Mouse (Mus musculus) cerebellum, adult 11 months (tissue): ENCODE data around the gene Disp2.

Experiments used
- DNase-seq: peaks from one replicate; pipeline ENCODE4 v3.0.0; 2022

Gene Disp2

DNA sequence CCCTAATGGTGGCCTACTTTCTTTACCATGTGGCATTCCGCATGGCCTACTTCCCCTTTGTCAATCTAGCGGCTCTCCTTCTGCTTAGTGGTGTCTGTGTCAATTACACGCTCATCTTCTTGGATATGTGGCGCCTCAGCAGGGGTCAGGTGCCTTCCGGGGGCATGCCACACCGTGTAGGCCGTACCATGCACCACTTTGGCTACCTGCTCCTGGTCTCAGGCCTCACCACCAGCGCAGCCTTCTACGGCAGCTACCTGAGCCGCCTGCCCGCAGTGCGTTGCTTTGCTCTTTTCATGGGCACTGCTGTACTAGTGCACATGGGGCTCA, 10.7 kb downstream of the Disp2 start:
- no peak for DNase-seq

DNA sequence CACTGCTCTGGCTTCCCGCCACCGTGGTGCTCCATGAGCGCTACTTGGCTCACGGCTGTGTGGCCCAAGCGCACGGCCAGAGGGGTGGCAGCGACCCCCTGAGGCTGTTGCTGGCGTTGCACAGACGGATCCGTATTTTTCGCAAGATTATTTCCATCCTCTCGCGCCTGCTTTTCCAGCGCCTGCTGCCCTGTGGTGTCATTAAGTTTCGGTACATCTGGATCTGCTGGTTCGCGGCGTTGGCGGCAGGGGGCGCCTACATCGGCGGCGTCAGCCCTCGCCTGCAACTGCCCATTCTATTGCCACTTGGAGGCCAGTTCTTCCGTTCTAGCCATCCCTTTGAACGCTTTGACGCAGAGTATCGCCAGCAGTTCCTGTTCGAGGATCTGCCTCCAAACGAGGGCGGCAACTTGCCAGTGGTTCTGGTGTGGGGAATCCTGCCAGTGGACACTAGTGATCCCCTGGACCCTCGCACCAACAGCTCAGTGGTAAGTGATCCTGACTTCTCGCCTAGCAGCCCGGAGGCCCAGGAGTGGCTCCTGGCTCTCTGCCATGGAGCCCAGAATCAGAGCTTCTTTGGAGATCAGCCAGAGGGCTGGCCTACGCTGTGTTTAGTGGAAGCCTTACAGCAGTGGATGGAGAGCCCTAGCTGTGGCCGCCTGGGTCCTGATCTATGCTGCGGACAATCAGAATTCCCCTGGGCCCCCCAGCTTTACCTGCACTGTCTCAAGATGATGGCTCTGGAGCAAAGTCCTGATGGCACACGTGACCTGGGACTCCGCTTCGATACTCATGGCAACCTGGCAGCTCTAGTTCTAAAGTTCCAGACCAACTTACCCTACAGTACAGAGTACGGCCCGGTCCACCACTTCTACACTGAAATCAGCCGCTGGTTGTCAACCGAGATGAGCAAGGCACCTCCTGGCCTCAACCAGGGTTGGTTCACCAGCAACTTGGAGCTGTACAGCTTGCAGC, 11.3 kb downstream of the Disp2 start:
- DNase-seq: peak; percentile 86

DNA sequence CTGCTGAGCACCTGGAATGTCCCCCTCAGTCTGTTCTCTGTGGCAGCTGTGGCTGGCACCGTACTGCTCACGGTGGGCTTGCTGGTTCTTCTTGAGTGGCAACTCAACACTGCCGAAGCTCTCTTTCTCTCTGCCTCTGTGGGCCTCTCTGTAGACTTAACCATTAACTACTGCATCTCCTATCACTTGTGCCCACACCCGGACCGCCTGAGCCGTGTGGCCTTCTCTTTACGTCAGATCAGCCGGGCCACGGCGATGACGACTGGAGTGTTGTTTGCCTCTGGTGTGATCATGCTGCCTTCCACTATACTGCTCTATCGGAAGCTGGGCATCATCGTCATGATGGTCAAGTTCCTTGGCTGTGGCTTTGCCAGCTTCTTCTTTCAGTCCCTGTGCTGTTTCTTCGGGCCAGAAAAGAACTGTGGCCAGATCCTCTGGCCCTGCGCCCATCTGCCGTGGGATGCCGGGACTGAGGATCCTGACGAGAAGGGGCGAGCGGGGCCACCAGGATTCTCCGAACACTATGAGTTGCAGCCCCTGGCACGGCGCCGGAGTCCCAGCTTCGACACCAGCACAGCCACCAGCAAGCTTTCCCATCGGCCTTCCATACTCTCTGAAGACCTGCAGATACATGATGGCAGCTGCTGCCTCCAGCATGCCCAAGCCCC, 12.2 kb downstream of the Disp2 start:
- peak; percentile 53 for DNase-seq

DNA sequence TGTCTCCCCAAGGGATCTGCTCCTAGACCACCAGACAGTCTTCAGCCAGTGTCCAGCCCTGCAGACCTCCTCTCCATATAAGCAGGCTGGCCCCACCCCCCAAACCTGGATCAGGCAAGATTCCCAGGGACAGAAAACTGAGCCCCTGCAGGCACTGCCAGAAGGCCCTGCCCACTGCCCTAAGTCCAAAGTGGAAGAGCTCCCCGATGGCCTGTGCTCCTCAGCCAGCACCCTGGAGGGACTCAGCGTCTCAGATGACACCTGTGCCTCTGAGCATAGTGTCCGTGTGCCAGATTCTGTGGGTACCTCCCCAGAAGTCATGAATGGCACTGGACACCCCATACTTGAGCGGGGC, 12.7 kb downstream of the Disp2 start:
- no peak for DNase-seq

DNA sequence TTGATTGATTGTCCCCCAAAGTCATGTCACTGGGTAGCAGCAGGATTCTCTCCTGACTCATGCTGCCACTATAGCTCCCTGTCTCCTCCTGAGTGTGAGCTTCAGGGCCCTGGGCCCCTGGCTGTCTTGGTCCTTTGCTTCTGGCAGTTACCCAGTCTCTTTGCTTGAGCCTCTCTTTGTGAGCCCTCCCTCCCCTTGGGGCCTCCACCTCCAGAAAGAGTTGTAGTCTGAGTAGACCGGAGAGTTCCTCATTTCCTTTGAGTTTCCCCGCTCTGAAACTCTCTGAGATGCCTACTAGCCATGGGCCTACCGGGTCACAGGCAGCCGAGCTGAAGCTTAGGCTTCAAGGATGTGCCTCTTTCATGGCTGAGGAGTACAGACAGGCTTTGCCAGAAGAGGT, 14.1 kb downstream of the Disp2 start:
- DNase-seq: no peak

DNA sequence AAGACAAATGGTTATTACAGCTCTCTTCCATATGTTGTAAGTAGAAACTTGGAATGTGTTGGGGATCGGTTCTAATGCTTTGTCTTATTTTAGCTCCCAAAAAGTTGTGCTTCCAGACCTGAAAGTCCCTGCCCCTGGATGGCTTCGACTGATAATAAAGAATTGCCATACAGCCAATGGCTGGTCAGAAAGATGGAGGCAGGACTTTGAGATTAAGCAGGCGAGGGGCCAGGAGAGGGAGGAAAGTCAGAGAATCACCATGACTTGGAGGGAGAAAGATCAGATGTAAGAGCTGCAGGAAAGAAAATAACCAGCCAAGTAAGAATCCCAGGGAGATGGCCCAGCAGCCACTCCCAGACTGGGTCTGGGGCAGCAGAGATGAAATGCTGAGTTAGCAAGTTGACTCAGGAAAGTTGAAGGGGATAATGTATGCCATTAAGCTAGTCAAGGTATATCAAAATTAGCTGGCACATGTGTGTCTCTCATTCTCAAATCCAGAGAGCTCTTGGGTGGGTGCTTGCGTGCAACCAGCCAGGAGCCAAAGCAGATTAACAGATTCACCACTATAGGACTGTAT, 23.1 kb downstream of the Disp2 start:
- DNase-seq: no peak

DNA sequence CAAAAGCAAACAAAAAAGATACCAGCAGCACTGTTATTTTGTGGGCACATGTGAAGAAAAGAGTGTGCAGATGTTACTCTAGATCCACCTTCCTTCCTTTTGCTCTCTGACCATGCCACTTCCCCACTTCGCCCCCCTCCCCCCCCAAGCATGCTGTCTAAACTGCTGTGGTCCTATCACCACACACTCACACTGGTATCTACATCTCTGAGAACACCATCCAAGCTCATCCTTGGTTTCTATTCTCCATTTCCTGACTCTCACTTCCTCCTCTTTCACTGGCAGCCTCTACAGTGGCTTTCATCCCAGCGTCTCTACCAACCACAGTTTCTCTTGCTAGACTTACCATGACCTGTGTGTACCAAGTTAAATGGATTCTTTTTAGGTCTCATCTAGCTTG, 25.0 kb downstream of the Disp2 start:
- no peak for DNase-seq

DNA sequence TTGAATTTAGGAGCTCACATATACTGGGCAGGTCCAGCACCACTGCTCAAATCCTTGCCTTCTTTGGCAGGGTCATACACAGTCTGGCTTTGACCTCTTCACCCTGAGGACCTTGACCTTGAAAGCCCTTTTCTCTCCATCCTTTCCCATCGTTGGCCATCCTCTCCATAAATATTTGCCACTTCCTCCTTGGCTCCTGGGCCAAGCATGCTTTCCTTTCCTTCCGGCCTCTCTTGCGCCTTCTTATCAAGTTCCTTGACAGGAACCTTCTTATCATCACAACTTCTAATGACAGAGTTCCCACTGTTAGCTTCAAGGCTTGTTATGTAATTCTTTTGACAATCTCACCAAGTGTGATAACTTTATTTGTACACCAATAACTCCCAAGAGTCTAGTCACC, 25.6 kb downstream of the Disp2 start:
- DNase-seq: no peak

DNA sequence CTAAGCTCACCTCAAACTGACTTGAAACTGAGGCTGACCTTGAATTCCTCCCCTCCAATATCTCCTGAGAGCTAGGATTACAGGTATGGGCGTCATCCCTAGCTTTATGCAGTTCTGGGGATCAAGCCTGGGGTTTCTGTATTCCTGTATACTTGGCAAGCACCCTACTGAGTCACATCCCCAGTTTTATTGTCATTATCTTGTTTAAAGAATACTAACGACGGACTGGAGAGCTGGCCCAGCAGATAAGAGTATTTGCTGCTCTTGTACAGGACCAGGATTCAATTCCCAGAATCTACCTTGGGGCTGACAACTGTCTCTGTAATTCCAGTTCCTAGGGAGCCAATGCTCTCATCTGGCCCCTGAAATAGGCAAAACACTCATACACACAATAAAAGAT, 26.2 kb downstream of the Disp2 start:
- no peak for DNase-seq

DNA sequence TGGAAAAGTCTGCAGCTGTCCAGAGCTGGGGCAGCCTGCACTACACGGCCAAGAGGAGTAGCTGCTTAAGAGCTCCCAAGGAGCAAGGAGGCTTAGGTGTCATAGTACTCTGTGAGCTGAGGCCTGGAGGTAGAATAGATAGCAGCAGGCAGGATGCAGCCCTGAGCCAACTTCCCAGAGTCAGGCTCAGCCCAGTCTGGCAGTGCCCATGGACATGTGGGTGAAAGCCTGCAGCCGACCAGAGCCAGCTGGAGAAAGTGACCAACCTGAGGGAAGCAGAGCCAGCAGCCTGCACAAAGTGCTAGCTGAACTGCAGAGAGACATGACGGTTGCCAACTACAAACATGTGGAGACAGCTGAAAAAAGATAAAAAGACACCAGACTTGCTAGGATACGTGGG, 27.3 kb downstream of the Disp2 start:
- DNase-seq: peak; percentile 46

DNA sequence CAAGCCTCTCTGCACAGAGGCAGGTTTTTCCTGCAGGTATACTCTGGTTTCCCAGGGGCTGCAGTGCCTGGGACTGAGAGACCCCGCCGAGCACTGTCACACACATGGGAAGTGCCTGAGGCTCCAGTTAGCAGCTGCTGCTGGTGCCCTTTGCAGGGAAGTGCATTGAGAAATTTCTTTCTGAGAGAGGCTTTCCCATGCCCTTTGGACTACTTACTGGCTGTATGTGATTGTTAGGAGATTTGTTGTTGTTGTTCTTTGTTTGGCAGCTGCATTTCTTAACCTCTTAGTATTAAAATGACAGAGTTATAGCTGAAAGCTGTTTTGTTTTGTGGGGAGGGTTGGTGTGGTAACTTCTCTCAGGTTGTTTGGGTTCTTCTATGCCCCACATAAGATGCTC, 31.3 kb downstream of the Disp2 start:
- DNase-seq: no peak

DNA sequence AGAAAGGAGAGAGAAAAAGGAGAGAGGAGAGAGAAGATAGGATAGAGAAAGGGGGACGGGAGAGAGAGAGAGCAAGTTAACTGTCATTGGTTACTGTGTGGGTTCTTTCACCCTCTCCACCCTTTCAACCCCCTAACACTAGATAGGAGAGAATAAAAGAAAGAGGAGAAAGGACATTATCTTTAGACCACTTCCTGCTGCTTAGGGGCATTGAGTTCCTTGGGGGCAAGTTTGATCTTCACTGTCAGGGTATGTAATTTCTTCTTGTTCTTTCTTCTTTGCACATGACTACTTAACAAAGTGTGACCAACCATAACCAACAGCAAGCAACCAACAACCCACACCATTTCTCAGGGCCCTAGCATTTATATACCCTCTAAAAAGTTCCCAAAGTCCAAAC, 33.2 kb downstream of the Disp2 start:
- DNase-seq: no peak

DNA sequence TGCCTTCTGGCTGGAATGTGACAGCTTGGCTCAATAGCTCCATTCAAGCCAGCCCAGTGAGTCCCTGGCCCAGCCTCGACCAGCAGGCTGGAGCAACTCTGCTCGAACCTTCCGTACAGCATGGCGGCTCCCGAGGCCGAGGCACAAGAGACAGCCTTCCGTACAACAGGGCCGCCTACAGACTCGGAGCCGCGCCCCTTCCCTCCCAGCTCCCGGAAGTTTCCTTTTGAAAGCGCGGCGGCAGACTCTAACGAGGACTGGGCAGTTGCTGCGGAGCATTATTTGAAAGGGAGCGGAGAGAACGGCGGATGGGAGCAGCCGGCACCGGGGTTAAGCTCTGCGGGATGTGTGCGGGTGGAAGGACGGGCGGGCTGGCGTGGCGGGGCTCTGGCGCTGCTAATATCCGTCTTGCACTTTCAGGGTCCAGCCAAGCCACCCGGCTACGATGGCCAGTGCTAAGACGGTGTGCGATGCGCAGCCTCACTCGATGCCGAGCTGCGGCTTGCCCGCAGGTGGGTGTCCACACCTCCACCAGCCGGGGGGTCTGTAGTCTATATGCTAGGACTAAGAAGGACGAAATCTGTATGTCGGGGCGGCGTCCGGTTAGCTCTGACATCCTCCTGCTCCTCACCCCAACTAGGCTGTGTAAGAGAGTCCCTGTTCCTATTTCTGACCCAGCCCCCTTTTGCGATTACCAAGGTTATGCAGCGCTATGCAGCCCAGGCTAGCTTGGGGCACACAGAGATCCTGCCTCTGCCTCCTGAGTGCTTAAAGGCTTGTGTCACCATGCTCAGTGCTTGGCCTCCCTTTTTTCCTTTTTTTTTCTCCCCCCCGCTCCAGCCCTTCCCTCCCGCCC, 34.7 kb downstream of the Disp2 start, which contains the start of gene Knstrn:
Gene Knstrn, plus strand, starts transcription at position 23 of the 856 bp plus-strand sequence.
- peak; percentile 84 for DNase-seq

DNA sequence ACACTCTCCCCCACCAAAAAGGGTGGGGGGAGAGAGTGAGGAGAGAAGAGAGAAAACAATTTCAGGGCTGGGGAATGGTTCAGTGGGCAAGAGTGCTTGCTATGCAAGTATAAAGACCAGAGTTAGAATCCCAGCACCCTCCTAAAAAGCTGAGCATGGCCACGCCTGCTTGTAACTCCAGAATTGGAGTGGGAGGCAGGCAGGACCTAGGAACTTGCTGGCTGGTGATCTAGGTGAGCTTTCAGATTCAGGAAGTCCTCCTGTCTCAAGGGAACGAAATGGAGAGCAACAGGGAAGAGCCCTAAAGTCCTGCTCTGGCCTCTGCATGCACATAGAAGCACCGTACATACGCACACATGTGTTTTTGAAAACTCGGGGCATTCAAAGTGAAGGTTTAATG, 43.3 kb downstream of the Disp2 start:
- no peak for DNase-seq

DNA sequence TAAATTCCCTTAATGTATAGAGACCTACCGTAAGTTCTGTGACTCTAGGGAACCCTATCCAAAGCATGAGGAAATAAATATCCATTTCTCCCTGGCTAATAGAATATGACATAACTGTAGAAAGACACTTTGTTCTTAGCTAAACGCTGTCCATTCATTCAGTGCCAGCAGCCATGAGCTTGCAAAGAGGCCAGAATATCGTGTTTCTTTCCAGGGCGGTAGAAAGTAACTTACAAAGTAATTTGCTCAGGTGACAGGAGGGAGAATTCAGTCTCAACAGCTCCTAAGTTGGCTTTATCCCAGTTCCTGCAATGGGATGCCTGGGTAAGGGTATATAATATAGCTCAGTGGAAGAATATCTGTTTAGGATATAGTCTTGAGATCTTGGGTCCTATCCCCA, 44.9 kb downstream of the Disp2 start:
- no peak for DNase-seq

DNA sequence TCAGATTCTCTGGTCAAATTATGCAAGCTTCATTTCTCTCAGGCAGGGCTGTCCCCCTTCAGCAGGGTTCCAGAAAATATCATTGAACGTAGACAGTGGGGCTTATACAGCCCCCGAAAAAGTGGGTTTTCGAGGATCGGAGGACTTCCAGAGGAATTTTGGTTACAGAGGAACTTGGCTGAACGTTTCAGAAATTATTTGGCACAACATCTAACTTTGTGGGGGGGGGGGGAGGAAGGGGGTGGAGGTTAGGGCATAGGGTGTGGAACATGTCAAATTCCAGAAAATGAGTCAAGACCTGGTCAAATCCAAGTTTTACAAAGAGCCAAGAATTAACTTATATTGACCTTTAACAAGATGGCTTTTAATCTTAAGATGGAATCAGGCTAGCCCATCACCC, 49.6 kb downstream of the Disp2 start:
- DNase-seq: no peak

DNA sequence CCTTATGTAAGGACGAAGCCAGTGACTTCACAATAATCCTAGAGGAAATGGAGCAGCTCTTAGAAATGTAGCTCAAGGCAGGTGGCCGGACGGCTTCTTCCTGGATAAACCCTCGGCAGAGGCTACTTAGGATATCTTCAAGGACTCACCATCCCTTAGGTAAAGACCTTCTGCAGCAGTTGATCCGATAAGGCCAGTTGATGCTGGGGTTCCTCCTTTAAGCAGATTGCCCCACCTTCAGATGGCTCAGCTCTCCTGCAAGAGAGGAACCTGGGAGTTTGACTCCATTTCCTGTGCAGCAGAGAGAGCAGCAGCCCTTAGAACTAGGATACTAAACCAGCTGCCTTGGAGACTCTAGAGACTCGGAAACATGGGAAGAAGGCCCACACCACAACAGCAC, 54.5 kb downstream of the Disp2 start:
- DNase-seq: no peak

DNA sequence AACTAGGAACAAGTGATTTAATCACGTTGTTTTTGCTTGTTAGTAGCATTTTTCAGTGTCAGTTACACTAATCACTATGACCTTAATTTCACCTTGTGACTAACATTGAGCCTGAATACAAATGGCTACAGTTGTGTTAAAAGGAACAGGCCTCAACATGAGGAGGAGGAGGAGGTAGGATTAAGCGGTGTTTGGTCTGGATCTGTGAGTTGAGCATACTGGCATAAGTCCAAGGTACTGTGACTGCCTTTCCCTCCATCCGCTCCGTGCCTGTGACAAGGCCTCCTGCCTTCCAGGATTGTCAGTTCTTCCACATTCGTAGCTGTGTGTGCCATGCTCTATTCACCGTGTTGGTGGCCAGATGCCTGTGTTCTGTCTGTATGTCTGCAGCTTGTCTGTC, 55.6 kb downstream of the Disp2 start:
- DNase-seq: no peak

DNA sequence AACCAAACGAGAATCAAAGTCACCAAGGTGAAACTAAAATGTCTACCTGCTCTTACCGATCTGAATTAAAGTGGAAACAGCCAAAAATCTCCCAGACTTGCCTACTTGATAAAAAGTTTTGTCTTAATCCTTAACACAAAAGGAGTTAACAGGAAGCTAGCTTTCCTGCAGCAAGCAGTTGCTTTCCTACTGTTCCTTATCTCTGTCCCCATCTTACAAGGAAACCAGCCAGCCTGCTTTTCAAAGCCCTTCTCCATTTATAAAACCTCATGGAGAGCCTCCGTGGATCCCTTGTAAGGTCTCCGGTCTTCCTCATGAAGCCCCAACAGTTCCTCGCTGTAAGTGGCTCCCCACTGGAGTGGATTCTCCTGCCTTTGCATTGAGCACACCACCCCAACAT, 58.8 kb downstream of the Disp2 start:
- no peak for DNase-seq

DNA sequence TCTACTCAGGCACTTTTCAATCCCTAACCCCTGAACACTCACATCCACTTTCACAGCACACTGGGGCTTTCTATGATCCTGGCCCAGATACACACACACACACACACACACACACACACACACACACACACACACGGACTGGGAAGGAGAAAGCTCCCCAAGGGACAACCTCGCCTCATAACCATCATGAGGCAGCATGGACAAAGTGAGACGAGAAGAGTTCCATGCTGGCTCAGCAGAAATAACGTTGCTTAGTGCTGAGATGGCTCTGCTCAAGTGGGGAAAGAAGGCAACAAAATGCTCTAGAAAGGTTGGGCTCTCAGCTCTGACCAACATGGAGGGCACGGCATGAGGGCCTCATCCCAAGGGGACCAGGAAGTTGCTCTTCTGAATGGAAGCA, 61.7 kb downstream of the Disp2 start:
- DNase-seq: no peak

DNA sequence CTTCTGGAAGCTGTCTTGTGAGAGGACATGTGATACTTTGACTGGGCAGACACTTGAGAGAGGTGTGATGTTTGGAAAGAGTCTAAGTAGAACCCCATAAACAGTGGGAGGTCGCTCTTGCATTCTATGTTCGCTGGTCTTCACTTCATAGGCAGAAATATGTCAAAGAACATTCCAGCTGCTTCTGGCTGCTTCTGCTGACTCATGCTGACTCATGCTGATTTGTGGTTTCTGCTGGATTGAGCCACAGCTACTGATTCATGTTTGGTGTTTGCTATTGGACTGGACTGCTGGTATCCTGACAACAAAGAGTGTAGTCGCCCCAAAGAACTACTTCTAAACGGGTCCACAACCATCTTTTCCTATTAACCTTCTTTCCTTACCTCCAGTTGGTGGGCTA, 62.3 kb downstream of the Disp2 start:
- DNase-seq: no peak

DNA sequence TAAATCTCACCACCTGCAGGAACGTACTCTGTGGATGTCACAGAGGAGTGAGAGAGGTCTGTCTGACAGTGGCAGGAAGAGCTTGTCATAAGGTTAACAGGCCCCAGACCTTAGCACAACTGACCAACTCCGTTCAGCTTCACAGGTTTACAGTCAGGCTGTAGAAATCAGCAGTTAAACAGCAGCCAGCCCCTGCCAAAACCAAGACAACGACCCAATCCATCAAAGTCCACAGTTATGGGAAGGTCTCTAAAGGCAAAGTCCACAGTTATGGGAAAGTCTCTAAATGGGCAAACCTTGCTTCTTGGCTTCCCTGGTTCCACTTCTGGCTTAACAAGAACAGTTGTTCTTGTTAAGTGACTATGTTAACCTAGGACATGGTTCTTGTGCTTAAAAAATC, 64.9 kb downstream of the Disp2 start:
- DNase-seq: no peak

DNA sequence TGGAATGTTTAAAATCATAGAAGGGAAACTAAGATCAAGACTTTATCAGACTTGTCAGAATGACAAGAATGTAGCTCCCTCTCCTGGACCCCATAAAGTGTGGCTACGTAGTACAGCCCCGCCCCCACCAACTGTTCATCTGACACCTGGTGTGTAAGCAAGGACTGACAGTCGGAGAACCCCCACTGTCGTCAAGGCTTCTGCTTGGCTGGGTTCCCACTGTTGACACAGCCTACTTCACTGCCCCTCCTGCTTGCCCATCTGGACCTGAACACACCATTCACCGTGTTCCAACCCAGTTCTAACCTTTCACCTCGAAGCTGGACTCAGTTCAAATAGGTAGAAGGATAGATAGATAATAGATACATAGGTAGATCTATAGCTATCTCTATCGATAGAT, 66.7 kb downstream of the Disp2 start:
- DNase-seq: no peak
